Mouse (Mus musculus) cerebellum, adult (tissue): ENCODE results near the gene Amigo2.

Experiments used
- ATAC-seq: cut with Nextera tagmentation; 2 replicates; pipeline ENCODE4 v1.9.2; 2017; ENCODE audit warnings: mild to moderate bottlenecking, moderate library complexity, mixed read lengths; ENCODE audit not compliant: insufficient number of reproducible peaks, low FRiP score, low TSS enrichment

The Amigo2 gene

DNA sequence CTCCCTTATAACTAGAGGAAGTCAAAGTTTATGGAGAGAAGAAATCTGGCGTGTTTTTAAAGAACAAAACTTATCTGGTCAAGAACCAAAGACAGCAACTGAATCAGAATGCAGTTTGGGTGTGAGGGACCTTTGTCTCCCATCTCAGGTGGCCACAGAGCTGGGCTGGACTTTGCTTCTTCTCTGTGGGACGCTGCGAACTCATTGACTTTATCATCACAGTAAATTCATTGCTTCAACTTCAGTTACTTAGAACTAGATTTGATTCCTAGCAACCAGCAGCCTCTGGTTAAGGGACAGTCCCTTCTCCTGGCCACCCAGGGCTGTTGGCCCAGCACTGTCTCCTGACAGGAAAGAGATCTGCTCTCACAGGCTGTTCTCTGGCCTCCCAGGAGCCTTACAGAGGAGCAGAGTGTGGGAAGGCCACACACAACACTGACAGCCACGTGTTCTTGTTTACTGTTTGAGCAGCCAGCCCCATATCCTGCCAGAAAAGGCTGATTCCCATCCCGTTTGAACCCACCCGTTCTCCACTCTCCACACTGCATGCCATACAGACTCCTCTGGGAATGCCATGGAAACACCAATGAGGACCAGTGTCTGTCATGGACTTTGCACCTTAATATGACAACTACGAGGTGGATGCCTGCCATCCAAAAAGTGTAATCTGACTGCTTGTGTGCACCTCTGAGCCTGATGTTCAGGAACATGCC lies 25.1 kb upstream of the Amigo2 start:
- ATAC-seq = no peak

DNA sequence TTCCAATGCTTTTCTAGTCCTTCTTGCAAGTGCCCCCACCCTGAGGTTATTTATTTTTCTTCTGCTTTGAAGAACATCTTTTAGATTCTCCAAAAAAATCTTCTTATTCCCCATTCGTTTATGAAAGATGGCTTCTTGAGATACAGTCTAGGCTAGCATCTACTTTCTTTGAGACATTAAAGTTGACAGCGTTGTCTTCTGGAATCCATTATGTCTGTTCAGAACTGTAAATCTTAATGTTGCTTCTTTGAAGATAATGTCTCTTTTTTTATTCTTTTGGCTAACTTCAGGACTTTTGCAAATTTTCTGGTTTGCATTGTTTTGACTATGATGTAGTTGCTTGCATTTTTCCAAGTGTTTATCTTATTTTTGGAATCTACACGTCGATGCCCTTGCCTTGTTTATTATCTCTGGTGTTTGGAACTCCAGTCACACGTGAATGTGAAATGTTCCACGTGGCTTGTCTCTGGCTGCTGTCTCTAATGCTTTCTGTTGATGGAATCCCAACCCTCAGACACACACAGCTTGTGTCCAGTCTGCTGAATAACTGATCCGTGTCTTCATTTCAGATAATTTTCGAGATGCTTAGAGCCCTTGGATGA lies 20.1 kb upstream of the Amigo2 start:
- ATAC-seq = no peak

DNA sequence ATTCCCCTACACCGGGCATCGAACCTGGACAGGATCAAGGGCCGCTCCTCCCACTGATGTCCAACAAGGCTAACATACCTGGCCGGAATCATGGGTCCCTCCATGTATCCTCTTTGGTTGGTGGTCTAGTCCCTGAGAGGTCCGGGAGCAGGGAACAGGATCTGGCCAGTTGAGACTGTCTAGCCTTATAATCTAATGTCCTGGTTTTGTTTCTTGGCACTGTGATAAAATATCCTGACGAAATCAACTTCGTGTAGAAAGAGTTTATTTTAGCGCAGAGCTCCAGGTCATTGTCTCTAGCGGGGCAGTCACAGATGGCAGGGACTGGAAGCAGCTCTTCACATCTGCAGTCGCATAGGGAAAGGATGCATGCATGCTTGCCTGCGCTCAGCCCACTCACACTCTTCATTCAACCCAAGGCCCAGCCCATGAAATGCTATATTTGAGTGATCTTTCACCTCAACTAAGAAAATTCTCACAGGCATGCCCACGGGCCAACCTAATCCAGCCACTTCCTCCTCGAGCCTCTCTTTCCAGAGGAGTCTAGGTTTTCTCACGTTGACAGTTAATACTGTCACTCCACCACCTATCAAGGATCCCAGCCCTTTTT lies 19.3 kb upstream of the Amigo2 start:
- no peak for ATAC-seq

DNA sequence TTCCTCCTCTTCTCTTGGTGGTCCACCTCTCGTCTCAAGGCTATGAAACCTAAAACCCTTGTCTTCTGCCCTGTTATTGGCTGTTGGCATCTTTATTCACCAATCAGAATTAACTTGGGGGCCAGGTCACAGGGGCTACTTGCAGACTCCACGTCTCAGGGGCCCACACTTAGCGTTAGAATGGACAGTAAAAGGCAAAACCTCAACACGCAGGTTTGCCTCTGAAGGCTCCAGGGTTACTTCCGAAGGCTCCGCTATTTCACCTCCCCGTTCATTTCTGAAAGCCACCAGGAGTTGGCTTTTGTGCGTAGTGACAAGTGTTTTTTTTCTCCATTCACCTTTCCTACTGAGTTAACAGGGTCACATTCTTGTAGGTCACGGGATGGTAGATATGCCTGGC lies 15.2 kb upstream of the Amigo2 start:
- no peak for ATAC-seq

DNA sequence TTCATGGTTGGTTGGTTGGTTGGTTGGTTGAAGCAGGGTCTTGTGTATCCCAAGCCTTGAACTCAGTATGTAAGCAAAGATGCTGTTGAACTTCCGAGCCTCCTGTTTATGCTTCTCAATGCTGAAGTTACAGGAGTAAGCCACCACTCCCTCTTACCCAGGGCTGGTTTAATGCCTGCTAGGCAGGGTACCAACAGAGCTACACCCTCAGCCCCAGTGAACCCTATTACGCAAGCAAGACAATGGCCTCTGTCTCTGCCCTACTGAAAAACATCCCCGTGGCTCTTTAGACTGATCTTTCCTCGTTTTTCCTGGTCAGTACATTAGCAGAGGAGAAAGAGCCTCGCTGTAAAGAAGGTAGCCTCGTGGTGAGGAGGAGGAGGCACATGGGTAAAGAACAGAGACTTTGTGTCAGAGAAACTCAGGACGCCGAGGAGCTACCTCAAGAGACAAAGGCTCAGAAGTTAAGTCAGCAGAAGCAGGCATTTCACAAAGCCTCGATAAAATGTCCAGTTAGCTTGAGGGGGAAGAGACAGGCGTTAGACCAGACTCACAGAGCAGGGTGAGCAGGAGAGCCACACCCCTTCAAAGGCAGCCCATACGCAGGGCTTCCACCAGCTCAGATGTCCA lies 13.0 kb upstream of the Amigo2 start:
- ATAC-seq = no peak

DNA sequence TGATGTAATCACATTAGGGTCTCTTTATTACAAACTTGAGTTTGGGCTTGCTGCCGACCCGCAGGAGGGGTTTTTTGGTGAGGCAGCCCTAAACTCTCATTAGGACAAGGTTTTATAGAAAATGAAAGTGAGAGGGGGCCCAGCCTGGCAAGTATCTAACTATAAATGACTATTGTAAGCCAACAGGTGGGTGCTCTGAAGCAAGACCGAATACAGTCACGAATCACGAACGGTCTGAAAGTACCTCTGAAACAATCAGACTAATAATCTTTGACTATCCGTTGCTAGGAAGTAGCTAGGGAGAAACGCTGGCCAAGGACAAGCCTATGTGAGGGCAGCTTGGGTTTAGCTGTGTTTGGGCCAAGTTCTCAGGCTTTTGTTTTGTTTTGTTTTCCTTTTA lies 12.2 kb upstream of the Amigo2 start:
- no peak for ATAC-seq

DNA sequence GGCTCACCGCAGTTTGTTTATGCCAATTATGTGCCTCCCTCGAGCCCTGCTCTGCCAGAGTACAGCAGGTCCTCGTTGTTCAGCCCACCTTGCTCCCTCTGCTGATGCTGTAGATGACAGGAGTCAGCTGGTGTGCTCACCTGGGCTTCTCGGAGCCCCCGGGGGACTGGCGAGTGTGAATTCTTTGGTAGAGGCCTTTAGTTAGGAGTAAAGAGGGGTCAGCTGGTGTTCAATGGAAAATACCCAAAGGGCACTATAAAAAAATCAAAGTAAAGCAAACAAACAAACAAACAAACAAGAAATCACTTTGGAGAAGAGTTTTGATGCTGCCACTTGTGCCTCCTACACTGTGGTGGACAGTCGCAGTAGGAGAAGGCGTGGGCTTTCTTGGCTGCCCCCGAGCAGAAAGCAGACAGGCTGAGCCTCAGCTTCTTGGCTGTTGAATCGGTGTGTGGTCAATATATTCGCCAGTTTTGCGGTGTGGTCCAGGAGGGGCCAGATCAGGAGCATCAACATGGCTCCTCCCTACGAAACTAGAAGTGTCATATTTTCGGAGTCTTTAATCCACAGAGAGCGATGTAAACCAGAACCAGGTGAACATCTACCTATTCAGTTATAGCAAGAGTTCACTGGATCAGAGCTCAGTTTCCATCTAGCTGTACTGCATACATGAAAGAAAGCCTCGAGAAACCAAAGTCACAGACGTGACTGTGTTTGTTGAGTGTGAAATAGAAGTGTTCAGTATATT lies 11.6 kb upstream of the Amigo2 start:
- no peak for ATAC-seq

DNA sequence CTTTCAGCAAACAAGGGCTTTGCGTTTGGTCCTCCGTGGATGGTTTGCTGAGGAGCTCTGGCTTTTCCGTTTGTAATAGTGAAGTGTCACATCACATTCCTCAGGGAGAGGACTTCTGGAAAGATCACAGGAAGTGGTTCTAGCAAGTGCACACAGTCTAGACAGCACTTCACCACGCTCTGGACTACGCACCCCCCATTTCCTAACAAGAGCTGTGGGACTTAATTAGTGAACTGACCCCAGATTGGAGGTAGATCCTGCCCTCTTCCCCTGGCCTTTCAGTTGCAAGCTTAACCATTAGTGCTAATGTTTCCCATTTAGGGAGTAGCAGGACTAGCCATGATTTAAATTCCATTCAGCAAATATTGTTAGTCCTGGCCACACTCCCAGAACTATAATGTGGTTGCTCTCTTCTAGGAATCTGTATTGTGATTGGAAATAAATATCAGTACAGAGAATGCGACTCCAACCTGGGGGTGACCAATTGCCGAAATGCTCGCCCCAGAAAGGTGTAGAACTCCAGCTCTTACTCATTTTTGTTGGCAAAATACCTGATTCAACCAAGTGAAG lies 10.2 kb upstream of the Amigo2 start:
- ATAC-seq = no peak

DNA sequence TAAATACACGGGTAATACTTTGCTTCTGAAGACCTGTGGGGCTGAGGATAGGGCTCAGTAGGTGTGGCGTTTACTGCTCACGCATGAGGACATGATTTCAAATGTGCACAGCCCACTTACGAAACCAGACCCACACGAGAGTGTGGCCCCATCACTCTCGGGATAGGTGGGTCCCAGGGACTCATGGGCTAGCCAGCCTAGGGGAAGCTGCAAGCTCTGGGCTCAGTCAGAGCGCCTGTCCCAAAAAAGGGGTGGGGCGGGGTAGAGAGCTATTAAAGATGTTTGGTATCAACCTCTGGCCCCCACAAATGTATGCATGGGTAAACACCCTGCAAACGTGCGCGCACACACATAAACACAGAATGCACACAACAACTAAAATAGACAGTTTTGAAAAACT lies 9.3 kb upstream of the Amigo2 start:
- ATAC-seq = no peak

DNA sequence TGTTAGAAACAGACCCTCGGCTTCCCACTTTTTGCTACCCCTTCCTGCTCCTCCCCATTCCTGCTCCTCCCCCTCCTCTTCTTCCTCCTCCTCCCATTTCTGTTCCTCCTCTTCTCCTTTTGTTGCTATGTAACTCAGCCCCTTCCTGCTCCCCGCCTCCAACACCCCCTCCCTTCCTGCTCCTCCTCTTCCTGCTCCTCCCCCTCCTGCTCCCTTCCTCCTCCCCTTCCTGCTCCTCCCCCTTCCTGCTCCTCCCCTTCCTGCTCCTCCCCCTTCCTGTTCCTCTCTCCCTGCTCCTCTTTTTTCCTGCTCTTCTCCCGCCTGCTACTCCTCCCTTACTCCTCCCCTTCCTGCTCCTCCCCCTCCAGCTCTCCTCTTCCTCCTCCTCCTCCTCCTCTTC lies 8.7 kb upstream of the Amigo2 start:
- no peak for ATAC-seq

DNA sequence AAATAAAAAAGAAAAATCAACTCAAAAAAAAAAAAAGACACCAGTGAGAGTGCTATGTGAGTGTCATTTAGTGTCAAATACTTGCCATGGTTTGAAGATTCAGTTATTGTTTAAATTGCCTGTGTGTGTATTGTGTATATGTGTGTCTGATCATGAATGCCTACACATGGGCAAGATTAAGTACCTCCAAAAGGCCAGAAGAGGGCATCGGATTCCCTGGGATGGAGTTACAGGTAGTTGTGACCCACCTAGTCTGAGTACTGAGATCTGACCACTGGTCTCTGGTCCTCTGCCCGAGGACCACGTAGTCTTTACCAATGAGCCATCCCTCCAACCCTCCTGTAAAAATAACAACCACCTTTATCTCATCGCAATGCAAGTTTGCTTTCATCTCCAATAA lies 7.3 kb upstream of the Amigo2 start:
- no peak for ATAC-seq

DNA sequence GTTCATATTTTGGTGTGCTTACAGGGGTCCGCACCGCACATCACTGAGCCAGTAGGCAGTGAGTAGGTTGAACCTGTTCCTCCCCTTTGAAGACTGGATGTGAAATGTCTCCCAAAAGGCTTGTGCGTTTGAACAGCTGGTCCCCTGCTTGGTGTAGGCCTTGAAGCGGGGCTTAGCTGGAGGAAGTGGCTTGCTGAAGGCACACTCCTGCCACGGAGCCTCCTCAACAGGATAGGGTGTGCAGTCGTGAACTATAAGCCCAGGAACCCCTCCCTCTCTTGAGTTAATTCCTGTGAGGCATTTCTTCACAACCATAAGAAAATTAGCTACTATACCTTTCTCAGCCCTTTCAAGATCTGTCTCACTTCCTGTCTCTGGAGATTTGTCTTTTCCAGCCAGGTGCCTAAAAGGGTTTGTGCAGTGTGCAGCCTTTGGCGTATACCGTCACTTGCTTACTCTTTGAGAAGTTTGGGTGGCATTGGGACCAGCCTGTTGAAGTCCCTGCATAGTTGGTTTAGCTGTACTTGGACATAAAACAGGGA lies 5.5 kb upstream of the Amigo2 start:
- ATAC-seq = no peak

DNA sequence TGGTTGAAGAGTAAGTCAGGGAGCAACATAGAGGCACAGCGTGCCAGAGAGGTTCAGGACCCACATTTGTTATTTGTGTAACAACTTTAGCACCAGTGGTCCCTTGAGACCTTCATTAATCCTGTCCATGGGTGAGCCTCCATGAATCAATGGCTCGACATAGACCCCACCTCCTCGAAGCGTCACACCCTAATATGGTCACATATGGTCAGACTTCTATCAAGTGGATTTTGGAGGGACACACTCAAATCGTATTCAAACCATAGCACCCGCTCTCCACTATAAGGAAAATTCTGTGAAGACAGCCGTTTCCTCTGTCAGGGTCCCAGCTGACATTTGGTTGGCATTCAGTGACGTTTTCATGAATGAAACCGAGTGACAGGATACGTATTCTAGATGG lies 2.2 kb upstream of the Amigo2 start:
- no peak for ATAC-seq

DNA sequence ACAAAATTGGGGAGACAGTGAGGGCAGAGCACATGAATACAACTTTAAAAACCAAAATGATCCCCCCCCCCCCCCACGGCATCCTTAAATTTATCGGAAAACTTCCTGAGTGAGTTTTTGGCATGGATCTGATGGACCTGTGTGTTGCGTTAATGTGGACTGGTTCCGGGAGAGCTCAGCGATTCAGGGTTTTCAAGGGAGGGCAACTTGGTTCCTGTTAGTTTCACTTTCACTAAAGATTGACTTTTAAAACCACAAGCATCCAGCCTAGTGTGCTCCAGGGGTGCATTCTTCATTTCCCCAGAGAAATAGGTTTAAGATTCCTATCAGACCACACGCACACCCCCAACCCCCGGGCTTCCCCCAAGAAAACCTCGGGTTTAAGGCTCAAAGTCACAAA lies 1.2 kb upstream of the Amigo2 start:
- ATAC-seq = no peak

DNA sequence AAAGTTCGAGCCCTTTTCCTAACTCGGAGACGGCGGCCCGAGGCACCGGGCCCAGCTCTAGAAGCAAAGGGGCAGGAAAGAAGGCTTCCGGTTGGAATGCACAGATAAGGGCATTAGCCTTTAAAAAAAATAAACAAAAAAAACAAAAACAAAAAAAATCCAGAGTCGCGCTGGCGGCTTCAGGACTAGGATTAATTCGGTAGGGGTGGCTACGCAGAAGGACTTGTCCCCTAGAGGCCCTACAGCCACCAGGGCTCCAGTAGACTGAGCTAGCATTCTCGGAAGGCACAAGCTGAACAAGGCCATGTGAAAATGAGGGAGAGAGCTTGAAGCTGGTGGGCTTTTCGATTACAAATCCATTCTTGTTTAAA lies 689 bp upstream of the Amigo2 start:
- ATAC-seq = no peak

DNA sequence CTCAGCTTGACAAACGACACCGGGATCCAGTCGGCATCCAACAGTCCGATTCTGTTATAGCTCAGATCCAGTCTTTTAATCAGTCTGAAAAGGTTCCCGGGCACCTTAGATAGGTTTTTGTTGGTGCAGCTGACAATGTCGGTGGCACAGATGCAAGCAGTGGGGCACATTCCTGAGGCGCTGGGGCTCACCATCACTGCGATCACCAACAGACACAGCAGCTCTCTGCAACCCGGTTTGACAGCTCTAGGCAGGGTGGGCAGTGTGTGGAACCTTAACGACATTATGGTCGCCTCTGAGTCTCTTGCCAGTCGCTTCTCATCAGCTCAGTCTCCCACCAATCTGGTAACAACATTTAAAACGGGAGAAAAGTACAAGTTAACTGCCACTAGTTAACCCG lies 831 bp downstream of the Amigo2 start:
- no peak for ATAC-seq

DNA sequence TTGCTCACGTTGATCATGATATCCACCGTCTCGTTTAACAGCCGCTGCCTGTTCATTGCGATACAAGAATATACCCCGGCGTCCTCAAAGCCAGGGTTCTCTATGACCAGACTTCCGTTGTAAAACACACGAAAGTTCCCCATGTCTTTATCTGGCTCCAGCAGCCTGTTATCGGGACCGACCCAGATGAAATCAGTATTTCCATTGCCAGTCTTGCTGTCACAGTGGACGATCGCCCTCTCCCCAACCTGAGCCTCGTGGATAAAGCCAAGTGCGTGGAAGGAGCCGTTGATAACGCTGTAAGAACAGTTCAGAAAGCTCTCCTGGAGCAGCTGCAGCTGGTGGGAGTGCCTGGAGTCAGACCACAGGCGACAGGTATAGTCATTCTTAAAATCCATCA lies 1.7 kb downstream of the Amigo2 start:
- no peak for ATAC-seq

DNA sequence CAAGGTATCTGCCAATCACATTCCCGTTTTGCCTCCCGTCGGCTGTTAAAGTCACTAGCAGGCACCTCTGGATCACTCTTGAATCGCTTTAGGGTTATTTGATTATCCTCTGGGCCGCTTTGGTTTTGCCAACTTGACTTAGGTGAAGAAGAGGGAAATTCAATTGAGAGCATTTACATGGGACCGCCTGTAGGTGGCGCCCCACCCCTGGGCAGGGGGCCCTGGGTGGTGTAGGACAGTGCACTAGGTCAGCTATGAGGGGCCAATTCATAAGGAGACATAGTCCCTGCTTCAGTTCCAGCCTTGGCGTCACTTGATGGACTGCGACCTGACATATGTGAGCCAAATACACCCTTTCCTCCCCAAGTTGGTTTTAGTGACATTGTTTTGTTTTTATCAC lies 10.1 kb downstream of the Amigo2 start:
- no peak for ATAC-seq

DNA sequence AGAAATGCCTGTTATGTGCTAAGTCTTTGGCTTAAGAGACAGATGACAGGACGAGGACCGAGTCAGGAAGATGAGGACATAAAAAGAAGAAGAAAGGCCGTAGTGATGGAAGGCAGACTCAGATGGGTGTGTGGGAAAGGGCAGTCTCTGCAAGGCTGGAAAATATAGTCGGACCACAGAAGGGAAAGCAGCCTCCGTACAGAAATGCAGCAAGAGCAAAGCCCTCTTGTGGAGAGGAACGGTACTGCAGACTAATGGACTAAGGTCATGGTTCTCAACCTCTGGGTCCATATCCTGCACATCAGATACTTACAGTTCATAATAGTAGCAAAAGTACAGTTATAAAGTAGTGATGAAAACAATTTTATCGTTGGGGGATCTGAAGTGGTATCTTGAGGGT lies 11.9 kb downstream of the Amigo2 start:
- ATAC-seq = no peak

DNA sequence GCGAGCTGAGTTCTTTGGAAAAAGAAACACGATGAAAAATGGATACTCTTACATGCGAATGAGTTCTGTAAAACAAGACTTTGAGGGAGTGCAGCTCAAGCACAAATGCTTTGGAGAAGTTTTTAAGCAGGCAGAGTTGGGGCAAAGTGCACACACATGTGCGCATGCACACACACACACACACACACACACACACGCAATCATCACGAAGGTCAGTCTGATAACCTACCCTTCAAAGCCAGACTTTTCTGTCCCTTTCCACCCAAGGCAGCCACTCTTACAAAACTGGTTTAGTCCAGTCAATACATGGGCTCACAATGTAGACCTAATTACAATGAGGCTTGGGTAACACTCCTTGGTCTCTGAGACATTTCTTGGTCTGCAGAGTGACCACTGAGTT lies 13.0 kb downstream of the Amigo2 start:
- no peak for ATAC-seq
